Mouse (Mus musculus): Measurements from ENCODE around the gene Glipr1. TPM values are rescaled to one million over a fixed set of nuclear protein-coding genes. Genes with fewer than 3 reads are reported as not detected.

The Glipr1 gene
- total and polyA plus RNA-seq, 3 experiments: 341 to 1,004 (median 471) TPM

GRCm38 (mm10) chr10:111999765-112000164 is 2.7 kb downstream of the Glipr1 start (continued):
- no peak for TF ChIP-seq SMC3 (IDR thresholded peaks at IDR 0.05; ENCODE audit: low read depth, low read length)

GRCm38 (mm10) chr10:111997671-111998070 is 4.8 kb downstream of the Glipr1 start:
- Histone ChIP-seq H3K9me3 (replicated peaks; ENCODE audit: low read length) (no peaks in the 10 kb centered on the region), H3K79me2 (replicated peaks; ENCODE audit: control insufficient read depth, extremely low read depth, insufficient read depth, poor library complexity, severe bottlenecking) (peaks cover 43% of the 10 kb centered on the region), H3K36me3 (replicated peaks in 1 of 2; ENCODE audit: control insufficient read depth in 1 of 2, insufficient read depth in 1 of 2, low read length in 1 of 2) (peaks cover 11 to 18% of the 10 kb centered on the region in 2 experiments), H3K4me2 (ENCODE audit: insufficient read depth, low read depth, poor library complexity, severe bottlenecking) (peak overlapping the region; percentile 29; the same call in 1 of the 2 replicates), H3K27me3 (replicated peaks) (no peaks in the 10 kb centered on the region), H3K4me3 (replicated peaks in 1 of 3; ENCODE audit: low read depth in 2 of 3, low read length in 2 of 3, poor library complexity in 1 of 3) (no peak overlapping the region), H3K4me1 (ENCODE audit: control insufficient read depth in 1 of 2, insufficient read depth in 2 of 2) (peaks cover 5 to 30% of the 10 kb centered on the region in 2 experiments; a peak in 3 of 4 replicates), H3K27ac (ENCODE audit: insufficient read depth, low read depth) (peak overlapping the region; percentile 35; the same call in 1 of the 2 replicates), H3K9ac (ENCODE audit: insufficient read depth, low read depth) (no peak overlapping the region; the same call in 1 of the 2 replicates)
- no peak for DNase-seq (ENCODE audit: extremely low read depth)
- no peak for TF ChIP-seq USF1 (IDR thresholded peaks at IDR 0.05; ENCODE audit: low read depth, low read length)
- no peak for TF ChIP-seq CHD2 (IDR thresholded peaks at IDR 0.05; ENCODE audit: low read length)
- TF ChIP-seq ZKSCAN1 (IDR thresholded peaks at IDR 0.05; ENCODE audit: borderline replicate concordance, low read depth, low read length): no peak
- TF ChIP-seq CTCF (conservative IDR thresholded peaks at IDR 0.05 in 1 of 2, IDR thresholded peaks at IDR 0.05 in 1 of 2; ENCODE audit: low read depth in 2 of 2, low read length in 2 of 2): no peak
- in situ Hi-C loops (cut with MboI; ENCODE audit: low pct_ligation_motif_present, low pct_unique_long_range_greater_than_20kb, low sequenced_read_pairs): no loop called here
- dilution Hi-C loops (cut with MboI; ENCODE audit: extremely low pct_ligation_motif_present, extremely low pct_unique_long_range_greater_than_20kb, low sequenced_read_pairs): no loop called here

DNA sequence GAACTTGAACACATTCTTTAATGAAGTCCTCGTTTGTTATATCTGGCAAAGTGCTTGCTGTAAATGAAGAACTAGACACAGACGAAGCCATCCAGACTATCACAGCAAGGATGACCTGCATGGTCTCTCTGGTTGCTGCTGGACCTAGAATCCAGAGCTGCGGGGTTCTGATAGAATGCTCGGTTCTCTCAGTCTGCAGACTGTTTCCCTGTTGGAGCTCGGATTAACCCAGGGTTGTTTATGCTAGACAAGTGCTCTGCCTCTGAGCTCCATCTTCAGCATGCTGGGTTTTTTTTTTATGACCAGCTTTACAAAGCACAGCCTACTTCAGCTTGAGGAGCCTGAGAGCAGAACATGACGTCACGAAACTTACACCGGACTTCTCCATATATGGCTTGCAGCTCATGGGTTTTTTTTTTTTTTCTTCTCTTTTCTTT is 5.5 kb downstream of the Glipr1 start:
- Histone ChIP-seq H3K36me3 (replicated peaks in 1 of 2; ENCODE audit: control insufficient read depth in 1 of 2, insufficient read depth in 1 of 2, low read length in 1 of 2) (peaks cover 19 to 25% of the 10 kb centered on the region in 2 experiments), H3K79me2 (replicated peaks; ENCODE audit: control insufficient read depth, extremely low read depth, insufficient read depth, poor library complexity, severe bottlenecking) (peaks cover 50% of the 10 kb centered on the region), H3K4me1 (ENCODE audit: control insufficient read depth in 1 of 2, insufficient read depth in 2 of 2) (peaks cover 5 to 34% of the 10 kb centered on the region in 2 experiments; a peak in 3 of 4 replicates), H3K9ac (ENCODE audit: insufficient read depth, low read depth) (peak overlapping the region; percentile 100), H3K27ac (ENCODE audit: insufficient read depth, low read depth) (peak overlapping the region; percentile 100), H3K27me3 (replicated peaks) (no peaks in the 10 kb centered on the region), H3K4me3 (replicated peaks in 1 of 3; ENCODE audit: low read depth in 2 of 3, low read length in 2 of 3, poor library complexity in 1 of 3) (peak overlapping the region; percentile 72 to 96 (median 85)), H3K4me2 (ENCODE audit: insufficient read depth, low read depth, poor library complexity, severe bottlenecking) (0 out of 2 replicates have a peak overlapping the region, but pooled peaks have one; percentile 31), H3K9me3 (replicated peaks; ENCODE audit: low read length) (no peaks in the 10 kb centered on the region)
- in situ Hi-C loops (cut with MboI; ENCODE audit: low pct_ligation_motif_present, low pct_unique_long_range_greater_than_20kb, low sequenced_read_pairs) (no loop called here), dilution Hi-C loops (cut with MboI; ENCODE audit: extremely low pct_ligation_motif_present, extremely low pct_unique_long_range_greater_than_20kb, low sequenced_read_pairs) (no loop called here)
- DNase-seq (ENCODE audit: extremely low read depth): peak; percentile 94
- TF ChIP-seq JUND (conservative IDR thresholded peaks at IDR 0.05; ENCODE audit: low read depth, low read length) (peak; percentile 91), NRF1 (IDR thresholded peaks at IDR 0.05; ENCODE audit: low read depth, low read length) (no peak), MAZ (IDR thresholded peaks at IDR 0.05; ENCODE audit: low read depth, low read length) (peak; percentile 44; the same call in 1 of the 2 replicates), MYC (IDR thresholded peaks at IDR 0.05; ENCODE audit: low read depth, low read length) (peak; percentile 63; the same call in 1 of the 2 replicates), TCF12 (IDR thresholded peaks at IDR 0.05; ENCODE audit: low read depth, low read length) (peak; percentile 83), SIN3A (IDR thresholded peaks at IDR 0.05; ENCODE audit: low read length) (peak; percentile 53; the same call in 1 of the 2 replicates), USF2 (conservative IDR thresholded peaks at IDR 0.05; ENCODE audit: low read depth, low read length) (no peak), RAD21 (IDR thresholded peaks at IDR 0.05; ENCODE audit: low read depth, low read length) (no peak; the same call in 1 of the 2 replicates), E2F4 (IDR thresholded peaks at IDR 0.05; ENCODE audit: insufficient replicate concordance, low read depth, low read length) (no peak), UBTF (IDR thresholded peaks at IDR 0.05; ENCODE audit: low read depth, low read length) (no peak), NELFE (IDR thresholded peaks at IDR 0.05; ENCODE audit: low read depth, low read length) (peak; percentile 78), MEF2A (IDR thresholded peaks at IDR 0.05; ENCODE audit: borderline replicate concordance, low read depth, low read length) (peak; percentile 64; the same call in 1 of the 2 replicates), BHLHE40 (IDR thresholded peaks at IDR 0.05; ENCODE audit: low read depth, low read length) (0 out of 2 replicates have a peak, but pooled peaks have one; percentile 46), POLR2A (IDR thresholded peaks at IDR 0.05; ENCODE audit: low read depth, low read length) (peak; percentile 85), PAX5 (IDR thresholded peaks at IDR 0.05; ENCODE audit: low read length) (no peak), ZMIZ1 (IDR thresholded peaks at IDR 0.05; ENCODE audit: low read depth, low read length) (peak; percentile 91), IRF4 (IDR thresholded peaks at IDR 0.05; ENCODE audit: low read depth, low read length) (peak; percentile 79), EP300 (IDR thresholded peaks at IDR 0.05; ENCODE audit: low read length) (peak; percentile 48; the same call in 1 of the 2 replicates), USF1 (IDR thresholded peaks at IDR 0.05; ENCODE audit: low read depth, low read length) (no peak), CTCF (conservative IDR thresholded peaks at IDR 0.05 in 1 of 2, IDR thresholded peaks at IDR 0.05 in 1 of 2; ENCODE audit: low read depth in 2 of 2, low read length in 2 of 2) (no peak), CHD2 (IDR thresholded peaks at IDR 0.05; ENCODE audit: low read length) (no peak), ZNF384 (IDR thresholded peaks at IDR 0.05; ENCODE audit: low read depth, low read length) (peak; percentile 98), JUN (IDR thresholded peaks at IDR 0.05; ENCODE audit: insufficient read depth, low read depth, low read length) (peak; percentile 72; the same call in 1 of the 2 replicates), GABPA (IDR thresholded peaks at IDR 0.05; ENCODE audit: insufficient replicate concordance, low read depth, low read length) (no peak), ETS1 (conservative IDR thresholded peaks at IDR 0.05; ENCODE audit: low read depth, low read length) (peak; percentile 78), RCOR1 (conservative IDR thresholded peaks at IDR 0.05; ENCODE audit: low read depth, low read length) (no peak), MAX (IDR thresholded peaks at IDR 0.05; ENCODE audit: low read length) (no peak; the same call in 1 of the 2 replicates)

All from CH12.LX (cell line).